Mouse (Mus musculus) embryonic facial prominence, embryonic 13.5 days (tissue): ENCODE results near the gene Snd1. TPM values are rescaled to one million over a fixed set of nuclear protein-coding genes. Genes with fewer than 3 reads are reported as not detected.

Experiments
- ATAC-seq: fragments of 200-750 bp; cut with Nextera tagmentation; 2 replicates; pipeline ENCODE4 v1.8.0; 2017; ENCODE audit warnings: low read depth; ENCODE audit not compliant: insufficient number of reproducible peaks, insufficient read depth, low FRiP score, low TSS enrichment
- H3K27ac ChIP-seq: fragments of 300-500 bp; sonication (generic); 2 replicates; pipeline ENCODE4 v1.5.1; 2015; ENCODE audit warnings: moderate library complexity, mild to moderate bottlenecking, inconsistent platforms
- H3K27me3 ChIP-seq: fragments of 300-500 bp; sonication (generic); 2 replicates; pipeline ENCODE4 v1.6.1; 2015; ENCODE audit warnings: mild to moderate bottlenecking, inconsistent platforms
- H3K36me3 ChIP-seq: fragments of 300-500 bp; sonication (generic); 2 replicates; pipeline ENCODE4 v1.6.1; 2015; ENCODE audit warnings: mild to moderate bottlenecking, inconsistent platforms
- H3K4me1 ChIP-seq: fragments of 300-500 bp; sonication (generic); 2 replicates; pipeline ENCODE4 v1.6.1; 2015; ENCODE audit warnings: inconsistent platforms
- H3K4me2 ChIP-seq: fragments of 300-500 bp; sonication (generic); 2 replicates; pipeline ENCODE4 v1.6.1; 2015; ENCODE audit warnings: moderate library complexity, mild to moderate bottlenecking, inconsistent platforms
- H3K4me3 ChIP-seq: fragments of 300-500 bp; sonication (generic); 2 replicates; pipeline ENCODE4 v1.5.1; 2015; ENCODE audit warnings: mild to moderate bottlenecking, inconsistent platforms
- H3K9ac ChIP-seq: fragments of 300-500 bp; sonication (generic); 2 replicates; pipeline ENCODE4 v1.6.1; 2015; ENCODE audit warnings: mild to moderate bottlenecking, inconsistent platforms
- H3K9me3 ChIP-seq: fragments of 300-500 bp; sonication (generic); 2 replicates; pipeline ENCODE4 v1.6.1; 2016; ENCODE audit warnings: inconsistent platforms
- WGBS: fragments of 180-500 bp; shearing (Covaris S2); methylation state at CpG from one replicate; pipeline ENCODE4 v1.1.7; 2015; ENCODE audit warnings: mixed read lengths; 5-methylcytosine and 5-hydroxymethylcytosine counted together
- polyA plus RNA-seq: library from polyadenylated mRNA; unstranded; fragments of >200 nt; fragmentation: Nextera tagmentation; extraction: Ambion mirVana; gene quantifications from 2 replicates; pipeline ENCODE4 v1.2.1, GENCODE M21; 2015

The Snd1 gene
- polyA plus RNA-seq, 1 experiment from 2014 or later, result 118 TPM

DNA sequence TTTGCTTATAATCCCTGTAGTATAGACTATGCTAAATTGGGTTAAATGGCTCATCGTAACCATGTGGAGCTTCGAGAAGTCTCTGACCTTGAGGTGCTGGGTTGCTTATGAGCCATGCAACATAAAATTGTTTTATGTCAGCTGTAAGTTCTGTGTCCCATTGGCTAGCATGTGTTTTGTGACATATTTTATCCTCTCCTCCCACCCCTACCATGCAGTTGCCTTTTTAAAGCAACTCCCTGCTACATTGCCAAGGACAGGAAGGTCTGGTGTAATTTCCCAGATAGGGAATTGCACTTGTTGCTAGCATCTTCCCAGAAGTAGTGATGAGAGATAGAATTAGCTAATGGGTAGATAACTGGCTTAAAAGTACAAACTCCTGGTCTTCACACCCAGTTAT, 324.9 kb downstream of the Snd1 start:
- WGBS, result 88% methylated on average over 2 of the region's 2 CpGs
- Histone ChIP-seq H3K27ac (no peak overlapping the region), H3K9me3 (no peaks in the 10 kb centered on the region), H3K4me2 (no peak overlapping the region), H3K36me3 (peaks cover 20% of the 10 kb centered on the region), H3K4me1 (no peaks in the 10 kb centered on the region), H3K9ac (no peak overlapping the region), H3K4me3 (no peak overlapping the region), H3K27me3 (no peaks in the 10 kb centered on the region)
- no peak for ATAC-seq

DNA sequence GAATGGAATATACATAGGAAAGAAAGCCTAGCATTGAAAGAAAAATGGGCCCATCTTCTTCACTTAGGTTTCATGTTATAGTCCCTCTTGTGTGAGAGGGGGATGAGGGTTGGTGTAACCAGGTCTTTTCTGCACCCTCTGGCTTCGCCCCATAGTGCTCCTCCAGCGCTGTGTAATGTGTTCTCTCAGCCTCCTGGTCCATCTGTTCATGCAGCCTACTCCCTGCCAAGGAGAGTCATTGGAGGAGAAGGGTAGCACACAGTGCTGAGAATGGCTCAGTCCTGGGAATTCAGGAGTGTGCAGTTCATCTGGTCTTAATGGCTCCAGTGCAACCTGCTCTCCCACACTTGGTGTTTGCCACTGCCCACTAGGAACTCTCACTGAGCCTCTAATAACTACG, 326.0 kb downstream of the Snd1 start:
- no peak for ATAC-seq
- H3K27me3 ChIP-seq, result no peaks in the 10 kb centered on the region
- H3K9ac ChIP-seq, result no peak overlapping the region
- H3K27ac ChIP-seq, result no peak overlapping the region
- no peak overlapping the region for H3K4me2 ChIP-seq
- 88% methylated on average over 3 of the region's 3 CpGs for WGBS
- peaks cover 21% of the 10 kb centered on the region for H3K36me3 ChIP-seq
- H3K4me3 ChIP-seq, result no peak overlapping the region
- H3K9me3 ChIP-seq, result no peaks in the 10 kb centered on the region
- 0 out of 2 replicates have a peak, but pooled peaks cover under 1% of the 10 kb centered on the region for H3K4me1 ChIP-seq

DNA sequence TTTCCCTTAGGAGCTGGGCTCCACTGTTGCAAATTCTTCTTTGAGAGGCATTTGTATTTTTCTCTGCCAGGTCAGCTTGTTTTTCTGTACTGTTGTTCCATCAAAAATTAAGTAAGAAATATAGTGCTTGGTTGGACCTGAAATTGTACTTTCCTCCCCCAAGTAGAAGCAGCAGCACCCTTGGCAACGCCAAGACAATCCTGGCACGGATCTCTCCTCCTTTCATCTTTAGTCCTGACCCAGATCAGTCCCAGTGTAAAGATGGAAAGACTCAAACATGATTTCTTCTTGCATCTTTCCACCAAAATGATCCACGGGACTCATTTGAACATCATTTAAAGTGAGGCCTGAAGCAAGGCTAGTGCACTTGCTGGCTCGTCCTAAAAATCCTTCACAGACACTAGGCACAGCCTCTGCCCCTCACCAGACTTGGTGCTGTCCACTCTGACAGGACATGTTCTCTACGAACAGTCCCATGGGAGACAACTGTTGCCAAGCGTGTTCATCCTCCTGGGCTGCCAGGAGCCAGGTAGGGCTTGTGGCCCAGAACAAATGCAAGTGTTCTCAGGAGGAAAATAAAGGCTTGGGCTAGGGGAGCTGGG, 328.8 kb downstream of the Snd1 start:
- no peak overlapping the region for H3K27ac ChIP-seq
- H3K9ac ChIP-seq, result no peak overlapping the region
- no peaks in the 10 kb centered on the region for H3K27me3 ChIP-seq
- ATAC-seq, result no peak
- H3K36me3 ChIP-seq, result peaks cover 4% of the 10 kb centered on the region; the same call in 1 of the 2 replicates
- H3K4me2 ChIP-seq, result no peak overlapping the region
- no peaks in the 10 kb centered on the region for H3K9me3 ChIP-seq
- WGBS, result 90% methylated on average over 6 of the region's 6 CpGs
- H3K4me1 ChIP-seq, result peaks cover 10% of the 10 kb centered on the region; the same call in 1 of the 2 replicates
- no peak overlapping the region for H3K4me3 ChIP-seq

DNA sequence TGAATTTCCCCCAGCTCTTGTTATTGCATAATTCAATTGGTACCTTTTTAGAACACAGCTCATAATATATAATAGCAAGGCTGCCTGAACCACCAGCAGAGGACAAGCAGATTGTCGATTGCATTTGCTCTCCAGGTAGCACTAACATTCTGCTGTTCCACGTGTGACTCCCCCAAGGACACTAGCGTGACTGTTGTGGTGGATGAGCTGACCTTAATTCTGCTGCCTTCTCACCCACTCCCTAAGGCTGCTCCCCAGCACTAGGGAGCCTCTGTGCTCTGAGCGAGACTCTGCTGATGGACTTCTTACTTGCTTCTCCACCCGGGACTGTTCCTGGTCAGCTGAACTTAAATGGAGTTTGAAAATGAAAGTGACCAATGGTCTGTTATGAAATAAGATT, 329.8 kb downstream of the Snd1 start:
- H3K9me3 ChIP-seq, result no peaks in the 10 kb centered on the region
- no peaks in the 10 kb centered on the region for H3K27me3 ChIP-seq
- peaks cover 10% of the 10 kb centered on the region; the same call in 1 of the 2 replicates for H3K4me1 ChIP-seq
- no peak for ATAC-seq
- H3K4me3 ChIP-seq, result no peak overlapping the region
- H3K27ac ChIP-seq, result no peak overlapping the region
- H3K36me3 ChIP-seq, result peaks cover 4% of the 10 kb centered on the region; the same call in 1 of the 2 replicates
- 88% methylated on average over 5 of the region's 5 CpGs for WGBS
- H3K9ac ChIP-seq, result no peak overlapping the region
- no peak overlapping the region for H3K4me2 ChIP-seq

DNA sequence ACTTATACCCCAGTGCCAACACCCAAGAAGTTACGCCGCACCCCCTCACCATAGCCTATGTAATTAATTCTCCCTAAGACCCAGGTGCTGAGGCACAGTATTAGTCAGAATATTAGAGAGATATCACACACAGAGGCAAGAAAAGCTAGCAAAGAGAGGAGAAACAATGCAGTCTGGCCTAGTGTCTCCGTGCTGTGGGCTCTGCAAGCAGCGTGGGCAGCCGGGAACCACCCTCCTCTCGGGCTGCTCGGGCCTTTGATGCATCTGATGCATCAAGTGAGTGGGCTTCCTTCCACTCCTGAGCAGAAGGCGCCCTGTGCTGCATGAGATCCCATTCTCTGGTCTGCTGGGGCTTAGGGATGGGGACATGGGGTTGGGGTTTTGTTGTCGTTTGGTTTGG, 338.1 kb downstream of the Snd1 start:
- Histone ChIP-seq H3K9ac (no peak overlapping the region), H3K9me3 (no peaks in the 10 kb centered on the region), H3K4me2 (no peak overlapping the region), H3K27ac (no peak overlapping the region), H3K4me1 (peaks cover 8% of the 10 kb centered on the region; the same call in 1 of the 2 replicates), H3K36me3 (no peaks in the 10 kb centered on the region), H3K4me3 (no peak overlapping the region), H3K27me3 (no peaks in the 10 kb centered on the region)
- ATAC-seq, result no peak
- 88% methylated on average over 9 of the region's 9 CpGs for WGBS

DNA sequence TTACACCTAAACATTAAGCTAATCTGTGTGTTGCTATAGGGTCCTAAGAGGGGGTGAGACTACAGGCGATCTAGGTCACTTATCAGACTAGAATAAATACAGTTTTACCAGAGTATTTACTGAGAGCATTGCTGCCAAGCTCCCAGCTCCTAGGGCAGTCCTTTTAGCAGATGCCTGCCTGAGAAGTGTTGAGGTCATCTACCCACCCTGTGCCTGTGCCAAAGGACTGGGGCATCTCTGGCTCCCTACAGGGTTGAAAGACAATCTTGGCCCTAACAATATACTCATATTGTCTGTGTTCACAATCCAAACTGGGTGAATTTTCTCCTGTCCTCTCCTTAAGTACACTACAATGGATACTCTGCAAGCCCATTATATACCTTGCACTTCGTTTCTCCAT, 340.0 kb downstream of the Snd1 start:
- no peak overlapping the region for H3K9ac ChIP-seq
- no peak overlapping the region for H3K4me3 ChIP-seq
- WGBS, result 83% methylated on average over 2 of the region's 2 CpGs
- H3K27ac ChIP-seq, result no peak overlapping the region
- no peaks in the 10 kb centered on the region for H3K36me3 ChIP-seq
- H3K9me3 ChIP-seq, result no peaks in the 10 kb centered on the region
- no peaks in the 10 kb centered on the region for H3K27me3 ChIP-seq
- ATAC-seq, result no peak
- H3K4me1 ChIP-seq, result peaks cover 18% of the 10 kb centered on the region
- H3K4me2 ChIP-seq, result no peak overlapping the region

DNA sequence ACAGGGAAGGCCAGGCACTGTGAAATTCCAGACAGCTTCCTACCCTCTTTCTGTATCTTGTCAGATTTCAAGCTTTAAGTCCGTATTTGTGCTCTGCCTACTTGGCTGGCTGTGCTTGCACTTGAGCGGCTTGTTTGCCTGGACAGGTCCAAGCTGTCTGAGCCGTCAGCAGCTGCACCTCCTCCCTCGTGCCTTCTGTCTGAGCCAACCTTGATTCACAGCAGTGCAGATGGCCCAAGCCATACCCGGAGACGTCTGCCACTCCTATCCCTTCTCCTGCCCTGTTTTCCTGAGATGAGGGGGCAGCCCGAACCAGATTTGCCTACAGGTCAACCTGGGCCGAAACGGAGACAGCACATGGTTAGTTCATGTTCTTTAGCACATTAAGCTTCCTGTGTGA, 342.1 kb downstream of the Snd1 start:
- Histone ChIP-seq H3K27ac (no peak overlapping the region), H3K9me3 (no peaks in the 10 kb centered on the region), H3K27me3 (no peaks in the 10 kb centered on the region), H3K4me2 (no peak overlapping the region), H3K4me3 (no peak overlapping the region), H3K36me3 (no peaks in the 10 kb centered on the region), H3K4me1 (peaks cover 18% of the 10 kb centered on the region), H3K9ac (no peak overlapping the region)
- WGBS, result 63% methylated on average over 9 of the region's 9 CpGs
- ATAC-seq, result no peak

DNA sequence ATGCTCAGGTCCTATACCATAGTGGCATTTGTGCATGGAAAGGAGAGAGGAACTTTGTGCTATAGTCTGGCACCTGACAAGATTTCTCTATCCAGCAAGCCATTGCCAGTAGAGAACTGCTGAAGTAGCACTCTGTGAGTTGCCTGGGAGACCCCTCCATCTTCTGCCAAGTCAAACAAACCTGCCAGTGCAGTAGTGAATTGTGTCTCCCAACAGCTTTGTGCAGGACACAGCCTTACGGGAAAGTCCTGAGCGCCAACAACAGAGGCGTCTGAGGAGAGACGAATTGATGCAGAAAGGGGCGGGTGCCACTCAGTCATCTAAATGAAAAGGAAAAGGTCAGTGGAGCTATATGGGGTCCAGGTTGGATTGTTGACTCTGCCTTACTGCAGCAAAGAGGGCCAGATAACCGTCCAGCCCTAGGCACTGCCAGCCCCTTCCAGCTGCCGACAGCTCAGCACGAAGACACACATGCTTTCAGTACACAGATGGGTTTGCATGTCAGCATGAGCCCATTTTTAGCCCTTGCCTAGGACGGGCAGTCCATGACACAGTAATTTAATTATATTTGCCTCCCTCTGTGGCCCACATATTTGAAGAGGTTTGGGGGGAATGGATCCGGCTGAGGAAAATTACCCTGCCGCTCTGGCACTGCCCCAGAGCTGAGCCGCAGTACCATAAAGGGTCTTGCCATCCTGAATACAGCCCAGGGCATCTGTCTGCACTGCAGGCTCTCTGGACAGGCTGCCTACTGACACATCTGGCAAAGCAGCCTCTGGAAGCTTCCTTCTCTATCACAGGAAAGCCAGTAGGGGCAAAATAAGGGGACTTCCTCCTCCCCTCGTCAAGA, 344.8 kb downstream of the Snd1 start:
- Histone ChIP-seq H3K9ac (no peak overlapping the region), H3K4me1 (peaks cover 35% of the 10 kb centered on the region), H3K4me2 (no peak overlapping the region), H3K27ac (peak overlapping the region; percentile 60), H3K9me3 (no peaks in the 10 kb centered on the region), H3K36me3 (no peaks in the 10 kb centered on the region), H3K27me3 (no peaks in the 10 kb centered on the region), H3K4me3 (no peak overlapping the region)
- WGBS, result 62% methylated on average over 13 of the region's 13 CpGs
- ATAC-seq, result no peak

DNA sequence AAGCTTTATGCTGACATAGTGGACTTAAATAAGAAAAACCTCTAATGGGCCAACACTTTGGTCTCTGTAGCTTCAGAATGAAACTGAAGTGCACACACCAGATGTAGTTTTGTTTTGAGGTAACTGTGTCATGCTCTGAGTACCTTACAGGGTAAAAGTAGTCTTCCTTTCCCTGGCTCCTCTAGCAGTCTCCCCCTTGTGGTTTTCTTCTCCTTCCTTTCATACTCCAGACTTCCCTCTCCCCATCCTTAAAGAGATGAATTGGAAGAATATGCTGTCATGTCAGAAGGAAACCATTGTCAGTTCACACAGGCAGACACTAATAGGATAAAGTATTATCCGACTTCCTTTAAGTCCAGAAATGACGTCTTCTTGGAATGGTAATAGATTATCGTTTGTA, 347.4 kb downstream of the Snd1 start:
- no peak overlapping the region for H3K9ac ChIP-seq
- H3K4me1 ChIP-seq, result peaks cover 43% of the 10 kb centered on the region
- H3K4me2 ChIP-seq, result no peak overlapping the region
- no peaks in the 10 kb centered on the region for H3K27me3 ChIP-seq
- no peaks in the 10 kb centered on the region for H3K36me3 ChIP-seq
- no peaks in the 10 kb centered on the region for H3K9me3 ChIP-seq
- no peak overlapping the region for H3K4me3 ChIP-seq
- WGBS, result 70% methylated on average over 3 of the region's 3 CpGs
- no peak overlapping the region for H3K27ac ChIP-seq
- ATAC-seq, result no peak

DNA sequence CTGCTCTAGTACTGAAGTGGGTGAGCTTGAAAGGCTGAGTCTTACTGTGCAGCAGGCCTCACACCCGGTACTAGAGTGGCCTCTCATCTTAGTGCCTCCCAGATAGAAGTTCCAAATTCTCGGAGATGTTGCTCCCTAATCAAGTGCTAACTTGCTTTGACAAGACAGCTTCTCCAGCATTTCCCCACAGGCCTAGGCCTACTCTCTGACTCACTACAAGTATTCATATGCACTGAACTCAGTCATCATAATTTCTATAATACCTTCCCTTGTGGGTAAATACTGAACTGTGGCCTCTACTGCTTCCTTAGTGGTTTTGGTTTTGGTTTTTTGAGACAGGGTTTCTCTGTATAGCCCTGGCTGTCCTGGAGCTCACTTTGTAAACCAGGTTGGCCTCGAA, 348.4 kb downstream of the Snd1 start:
- ATAC-seq, result no peak
- H3K4me3 ChIP-seq, result no peak overlapping the region
- H3K27me3 ChIP-seq, result no peaks in the 10 kb centered on the region
- H3K9me3 ChIP-seq, result no peaks in the 10 kb centered on the region
- peaks cover 48% of the 10 kb centered on the region for H3K4me1 ChIP-seq
- no peak overlapping the region for H3K27ac ChIP-seq
- no peaks in the 10 kb centered on the region for H3K36me3 ChIP-seq
- 83% methylated on average over 3 of the region's 3 CpGs for WGBS
- H3K4me2 ChIP-seq, result no peak overlapping the region
- H3K9ac ChIP-seq, result no peak overlapping the region

DNA sequence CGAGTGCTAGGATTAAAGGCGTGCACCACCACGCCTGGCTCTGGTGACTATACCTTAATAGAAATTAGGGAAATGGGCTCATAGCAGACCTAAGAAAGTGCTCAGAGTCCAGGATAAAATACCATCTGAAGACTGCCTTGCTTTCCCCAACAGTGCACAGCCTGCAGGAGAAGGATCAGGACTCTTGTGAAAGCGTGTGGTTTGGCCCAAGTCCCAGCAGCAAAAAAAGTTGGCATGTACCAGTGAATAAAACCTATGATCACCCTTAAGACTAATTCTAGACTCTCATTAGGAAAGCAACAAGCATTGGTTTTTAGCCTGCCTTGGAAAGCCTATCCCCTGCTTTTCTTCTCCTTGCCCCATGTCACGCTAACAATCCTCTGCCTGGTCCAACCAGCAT, 348.9 kb downstream of the Snd1 start:
- no peak overlapping the region for H3K9ac ChIP-seq
- no peak overlapping the region for H3K4me2 ChIP-seq
- WGBS, result 80% methylated on average over 5 of the region's 5 CpGs
- no peaks in the 10 kb centered on the region for H3K27me3 ChIP-seq
- no peaks in the 10 kb centered on the region for H3K36me3 ChIP-seq
- no peak overlapping the region for H3K27ac ChIP-seq
- H3K4me1 ChIP-seq, result peaks cover 52% of the 10 kb centered on the region
- H3K9me3 ChIP-seq, result no peaks in the 10 kb centered on the region
- no peak overlapping the region for H3K4me3 ChIP-seq
- no peak for ATAC-seq

DNA sequence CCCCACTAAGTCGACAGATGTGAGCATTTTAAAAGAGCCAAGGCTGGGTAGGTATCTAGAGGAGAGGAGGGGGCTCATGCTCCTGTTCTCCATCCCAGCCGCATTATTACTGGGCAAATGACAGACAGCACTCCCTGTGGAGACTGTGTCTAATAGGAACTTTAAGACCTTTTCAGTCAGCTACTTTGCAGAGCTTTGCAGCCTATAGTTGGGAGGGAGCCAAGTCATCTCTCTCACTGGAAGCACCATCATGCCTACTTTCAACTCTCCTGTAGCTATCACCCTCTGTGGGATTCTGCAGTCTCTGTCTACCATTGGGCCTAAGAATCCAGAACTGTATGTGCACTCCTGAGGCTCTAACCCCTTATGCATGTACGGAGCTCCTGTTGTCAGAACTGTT, 351.0 kb downstream of the Snd1 start:
- WGBS, result 69% methylated on average over 3 of the region's 3 CpGs

More for the DNA sequence above, 351.0 kb downstream of the Snd1 start:
- peaks cover 14% of the 10 kb centered on the region for H3K27me3 ChIP-seq
- no peak overlapping the region for H3K27ac ChIP-seq
- H3K4me3 ChIP-seq, result no peak overlapping the region
- peaks cover 35% of the 10 kb centered on the region for H3K4me1 ChIP-seq
- no peaks in the 10 kb centered on the region for H3K9me3 ChIP-seq
- no peak for ATAC-seq
- no peaks in the 10 kb centered on the region for H3K36me3 ChIP-seq
- no peak overlapping the region for H3K9ac ChIP-seq
- no peak overlapping the region for H3K4me2 ChIP-seq
